Mouse (Mus musculus): ENCODE results near the gene Gzmd. TPM values are rescaled to one million over a fixed set of nuclear protein-coding genes. Genes with fewer than 3 reads are reported as not detected.
"Not testable (repeated sequence)": the region's sequence is repeated elsewhere in the genome, so short reads cannot be mapped to it uniquely, and the experiment has no call there.

Gene Gzmd
- not detected in 2 replicates for polyA plus RNA-seq (2015; fragmentation: Nextera tagmentation; extraction: Ambion mirVana)

DNA sequence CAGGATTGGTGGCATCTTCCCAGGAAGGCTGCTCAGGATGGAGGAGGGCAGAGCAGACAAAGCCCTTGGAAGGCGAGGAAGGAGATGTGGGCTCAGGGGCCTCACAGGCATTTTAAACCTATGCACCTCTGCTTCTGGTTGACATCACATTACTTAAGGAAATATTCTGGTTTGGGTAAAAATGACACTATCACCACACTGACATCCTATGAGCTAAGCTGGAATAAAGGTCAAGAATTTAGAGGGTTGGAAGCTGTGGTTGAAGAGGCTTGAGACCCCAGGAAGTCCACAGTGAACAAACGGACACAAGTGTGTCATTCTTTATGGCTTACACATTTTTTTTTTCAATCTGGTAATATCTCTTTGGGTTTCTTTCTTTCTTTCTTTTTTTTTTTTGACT lies at the start of gene Gzmd:
Gene Gzmd, minus strand, starts transcription at position 101 of the 400 bp plus-strand sequence.
- not testable (repeated sequence) for H3K4me2 ChIP-seq (ENCODE audit: low read depth, low read length); H3K4me3 ChIP-seq (replicated peaks; ENCODE audit: low read length); H3K9ac ChIP-seq (ENCODE audit: low read length); H3K36me3 ChIP-seq (ENCODE audit: control insufficient read depth, insufficient read depth, low read length); H3K27ac ChIP-seq (ENCODE audit: low read length); ATAC-seq (ENCODE audit: insufficient read depth, low FRiP score); H3K4me1 ChIP-seq (ENCODE audit: control insufficient read depth, insufficient read depth, low read length); H3K27me3 ChIP-seq (ENCODE audit: control insufficient read depth, insufficient read depth, low read length); H3K9me3 ChIP-seq (replicated peaks; ENCODE audit: control insufficient read depth, low read length)
- WGBS = 70% methylated on average over 2 of the region's 2 CpGs

DNA sequence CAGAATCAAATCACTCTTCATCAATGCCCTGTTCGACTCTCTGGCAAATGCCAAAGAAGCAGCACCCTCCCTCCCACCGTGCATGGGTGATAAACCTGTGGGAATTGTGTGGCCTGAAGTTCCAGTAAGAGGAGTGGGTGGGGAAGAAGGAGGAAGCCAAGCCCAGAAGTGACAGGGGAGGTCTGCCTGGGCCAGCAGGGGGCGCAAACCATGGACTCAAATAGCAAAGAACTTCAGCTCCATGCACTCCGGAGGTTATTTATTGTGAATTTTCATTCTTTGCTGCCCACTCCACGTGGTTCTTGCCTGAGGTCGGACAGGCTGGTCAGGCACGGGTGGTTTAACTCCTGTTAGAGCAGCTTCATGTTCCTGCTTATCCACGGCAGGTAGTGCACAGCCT lies 45.2 kb upstream of the Gzmd start:
- not testable (repeated sequence) for H3K4me3 ChIP-seq (replicated peaks; ENCODE audit: low read length); H3K4me2 ChIP-seq (ENCODE audit: low read depth, low read length); H3K9ac ChIP-seq (ENCODE audit: low read length); H3K9me3 ChIP-seq (replicated peaks; ENCODE audit: control insufficient read depth, low read length); H3K36me3 ChIP-seq (ENCODE audit: control insufficient read depth, insufficient read depth, low read length); H3K27me3 ChIP-seq (ENCODE audit: control insufficient read depth, insufficient read depth, low read length); H3K4me1 ChIP-seq (ENCODE audit: control insufficient read depth, insufficient read depth, low read length); H3K27ac ChIP-seq (ENCODE audit: low read length); ATAC-seq (ENCODE audit: insufficient read depth, low FRiP score)
- WGBS = 21% methylated on average over 8 of the region's 8 CpGs

DNA sequence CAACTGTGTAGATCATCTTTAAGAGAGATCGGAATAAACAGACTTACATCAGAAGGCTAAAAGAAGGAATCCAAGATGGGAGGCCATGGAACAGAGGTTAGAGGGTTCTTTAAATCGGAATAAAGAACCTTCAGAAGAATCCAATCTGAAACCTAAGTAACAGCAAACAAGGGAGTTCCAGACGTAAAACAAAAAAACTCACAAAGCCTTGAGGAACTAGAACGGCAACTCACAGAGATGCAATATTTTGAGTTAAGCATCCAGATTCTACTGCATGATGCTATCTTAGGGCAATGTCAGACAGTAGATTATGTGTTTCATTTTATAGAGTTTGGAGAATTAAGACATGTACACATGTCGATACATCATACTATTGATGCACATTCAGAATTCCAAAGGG lies 42.1 kb upstream of the Gzmd start, which contains the start of gene Gzmn:
Gene Gzmn, minus strand, starts transcription at position 101 of the 400 bp plus-strand sequence.
- no peaks in the 10 kb centered on the region for H3K4me1 ChIP-seq (ENCODE audit: control insufficient read depth, insufficient read depth, low read length)
- H3K4me2 ChIP-seq (ENCODE audit: low read depth, low read length) = no peak within 1 kb of the TSS
- no peaks in the 10 kb centered on the region for H3K9me3 ChIP-seq (replicated peaks; ENCODE audit: control insufficient read depth, low read length)
- 88% methylated on average over 5 of the region's 5 CpGs for WGBS
- no peak within 1 kb of the TSS for H3K4me3 ChIP-seq (replicated peaks; ENCODE audit: low read length)
- no peak within 1 kb of the TSS for H3K9ac ChIP-seq (ENCODE audit: low read length)
- H3K27ac ChIP-seq (ENCODE audit: low read length) = no peak within 1 kb of the TSS
- no peaks in the 10 kb centered on the region for H3K27me3 ChIP-seq (ENCODE audit: control insufficient read depth, insufficient read depth, low read length)
- ATAC-seq (ENCODE audit: insufficient read depth, low FRiP score) = no peak
- H3K36me3 ChIP-seq (ENCODE audit: control insufficient read depth, insufficient read depth, low read length) = no peaks in the 10 kb centered on the region

GRCm38 (mm10) chr14:56173396-56173795 lies 41.0 kb upstream of the Gzmd start:
- Histone ChIP-seq H3K27ac (ENCODE audit: low read length) (no peak overlapping the region), H3K9me3 (replicated peaks; ENCODE audit: control insufficient read depth, low read length) (no peaks in the 10 kb centered on the region), H3K4me1 (ENCODE audit: control insufficient read depth, insufficient read depth, low read length) (no peaks in the 10 kb centered on the region), H3K4me3 (replicated peaks; ENCODE audit: low read length) (no peak overlapping the region), H3K36me3 (ENCODE audit: control insufficient read depth, insufficient read depth, low read length) (no peaks in the 10 kb centered on the region), H3K4me2 (ENCODE audit: low read depth, low read length) (no peak overlapping the region), H3K9ac (ENCODE audit: low read length) (no peak overlapping the region), H3K27me3 (ENCODE audit: control insufficient read depth, insufficient read depth, low read length) (no peaks in the 10 kb centered on the region)
- no peak for ATAC-seq (ENCODE audit: insufficient read depth, low FRiP score)
- WGBS = 90% methylated on average over 6 of the region's 6 CpGs

DNA sequence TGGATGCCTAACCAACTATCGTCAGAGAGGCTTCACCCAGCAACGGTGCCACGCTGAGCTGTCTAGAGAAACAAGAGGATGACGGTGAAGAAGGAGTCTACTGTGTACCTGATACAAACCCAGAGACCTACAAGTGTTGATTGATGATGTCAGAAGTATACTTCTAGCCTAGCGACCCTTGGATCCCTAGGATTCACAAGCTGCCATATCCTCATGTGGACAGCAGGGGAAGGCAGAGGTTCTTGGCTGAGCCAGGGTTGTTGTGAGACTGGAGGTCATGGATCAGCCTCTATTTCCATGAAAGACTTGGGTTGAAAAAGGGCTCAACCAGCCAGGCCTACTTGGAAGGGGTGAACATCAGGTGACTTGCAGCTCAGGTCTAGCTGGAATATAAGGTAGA lies 40.3 kb upstream of the Gzmd start:
- Histone ChIP-seq H3K27me3 (ENCODE audit: control insufficient read depth, insufficient read depth, low read length) (no peaks in the 10 kb centered on the region), H3K4me2 (ENCODE audit: low read depth, low read length) (no peak overlapping the region), H3K4me1 (ENCODE audit: control insufficient read depth, insufficient read depth, low read length) (no peaks in the 10 kb centered on the region), H3K36me3 (ENCODE audit: control insufficient read depth, insufficient read depth, low read length) (no peaks in the 10 kb centered on the region), H3K9ac (ENCODE audit: low read length) (no peak overlapping the region), H3K27ac (ENCODE audit: low read length) (no peak overlapping the region), H3K4me3 (replicated peaks; ENCODE audit: low read length) (no peak overlapping the region), H3K9me3 (replicated peaks; ENCODE audit: control insufficient read depth, low read length) (no peaks in the 10 kb centered on the region)
- 95% methylated on average over 5 of the region's 5 CpGs for WGBS
- no peak for ATAC-seq (ENCODE audit: insufficient read depth, low FRiP score)

DNA sequence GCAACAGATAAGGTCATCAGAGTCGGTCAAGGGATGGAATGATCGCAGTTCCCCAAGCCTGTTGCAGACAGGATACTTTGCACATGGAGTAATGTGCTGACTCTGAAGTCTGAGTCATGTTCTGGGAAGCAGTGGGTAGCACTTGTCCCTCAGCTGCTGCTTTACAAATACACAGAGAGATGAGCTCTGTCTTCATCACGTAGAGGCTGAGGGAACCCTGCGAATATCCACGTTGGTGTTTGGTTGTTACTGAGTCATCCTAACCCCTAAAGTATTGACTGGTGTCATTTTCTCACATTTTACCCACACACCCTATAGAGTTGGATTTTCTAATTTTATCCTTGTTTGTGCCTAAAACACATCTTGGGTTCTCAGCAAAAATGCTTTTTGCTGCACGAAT lies 35.6 kb upstream of the Gzmd start:
- WGBS = 70% methylated on average over 6 of the region's 6 CpGs
- Histone ChIP-seq H3K36me3 (ENCODE audit: control insufficient read depth, insufficient read depth, low read length) (no peaks in the 10 kb centered on the region), H3K4me2 (ENCODE audit: low read depth, low read length) (no peak overlapping the region), H3K9me3 (replicated peaks; ENCODE audit: control insufficient read depth, low read length) (no peaks in the 10 kb centered on the region), H3K4me1 (ENCODE audit: control insufficient read depth, insufficient read depth, low read length) (no peaks in the 10 kb centered on the region), H3K27ac (ENCODE audit: low read length) (no peak overlapping the region), H3K4me3 (replicated peaks; ENCODE audit: low read length) (no peak overlapping the region), H3K27me3 (ENCODE audit: control insufficient read depth, insufficient read depth, low read length) (no peaks in the 10 kb centered on the region), H3K9ac (ENCODE audit: low read length) (no peak overlapping the region)
- no peak for ATAC-seq (ENCODE audit: insufficient read depth, low FRiP score)

DNA sequence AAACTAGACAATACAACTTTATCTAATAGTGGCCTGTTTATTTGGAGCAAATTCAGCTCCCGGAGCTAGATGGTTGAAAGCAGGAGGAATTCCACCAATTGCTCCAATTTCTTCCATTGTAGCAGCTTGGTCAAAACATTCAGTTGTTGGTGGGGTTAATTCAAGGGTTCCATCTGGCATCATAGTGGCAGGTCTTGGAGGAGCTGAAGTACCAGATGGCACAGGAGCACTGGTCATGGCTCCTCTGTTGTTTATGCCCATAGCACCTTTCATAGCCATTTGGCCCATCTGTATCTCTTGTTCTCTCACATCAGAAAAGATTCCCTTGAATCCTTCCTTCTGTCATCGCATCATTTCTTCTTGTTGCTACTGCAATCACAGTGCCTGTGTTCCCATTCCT lies 29.7 kb upstream of the Gzmd start:
- no peak for ATAC-seq (ENCODE audit: insufficient read depth, low FRiP score)
- 76% methylated on average over 2 of the region's 2 CpGs for WGBS
- H3K4me1 ChIP-seq (ENCODE audit: control insufficient read depth, insufficient read depth, low read length) = no peaks in the 10 kb centered on the region
- no peaks in the 10 kb centered on the region for H3K9me3 ChIP-seq (replicated peaks; ENCODE audit: control insufficient read depth, low read length)
- H3K9ac ChIP-seq (ENCODE audit: low read length) = no peak overlapping the region
- H3K36me3 ChIP-seq (ENCODE audit: control insufficient read depth, insufficient read depth, low read length) = no peaks in the 10 kb centered on the region
- H3K4me2 ChIP-seq (ENCODE audit: low read depth, low read length) = no peak overlapping the region
- no peak overlapping the region for H3K4me3 ChIP-seq (replicated peaks; ENCODE audit: low read length)
- no peak overlapping the region for H3K27ac ChIP-seq (ENCODE audit: low read length)
- no peaks in the 10 kb centered on the region for H3K27me3 ChIP-seq (ENCODE audit: control insufficient read depth, insufficient read depth, low read length)

- not testable (repeated sequence) for H3K27ac ChIP-seq (ENCODE audit: low read length); H3K4me2 ChIP-seq (ENCODE audit: low read depth, low read length); H3K36me3 ChIP-seq (ENCODE audit: control insufficient read depth, insufficient read depth, low read length); H3K9ac ChIP-seq (ENCODE audit: low read length); H3K4me3 ChIP-seq (replicated peaks; ENCODE audit: low read length); H3K27me3 ChIP-seq (ENCODE audit: control insufficient read depth, insufficient read depth, low read length); H3K9me3 ChIP-seq (replicated peaks; ENCODE audit: control insufficient read depth, low read length); ATAC-seq (ENCODE audit: insufficient read depth, low FRiP score); H3K4me1 ChIP-seq (ENCODE audit: control insufficient read depth, insufficient read depth, low read length)
- WGBS = 77% methylated on average over 2 of the region's 2 CpGs
These were observed 27.1 kb upstream of the Gzmd start, which contains the start of gene Gzmg for GRCm38 (mm10) chr14:56159479-56159878. Gene Gzmg, minus strand, starts transcription at chr14:56159579.

DNA sequence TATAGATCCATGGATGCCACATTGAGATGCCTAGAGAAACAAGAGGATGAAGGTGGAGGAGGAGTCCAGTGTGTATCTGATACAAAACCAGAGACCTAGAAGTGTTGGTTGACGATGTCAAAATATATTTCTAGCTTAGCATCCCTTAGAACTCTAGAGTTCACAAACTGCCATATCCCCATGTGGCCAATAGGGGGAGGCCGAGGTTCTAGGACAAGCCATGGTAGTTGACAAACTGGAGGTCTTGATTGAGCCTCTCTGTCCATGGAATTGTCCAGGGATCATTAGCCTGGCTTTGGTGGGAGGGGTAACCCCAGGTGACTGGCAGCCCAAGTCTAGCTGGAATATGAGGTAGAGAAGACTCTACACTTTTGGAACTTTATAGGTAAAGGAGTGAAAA lies 22.9 kb upstream of the Gzmd start:
- Histone ChIP-seq H3K27me3 (ENCODE audit: control insufficient read depth, insufficient read depth, low read length) (no peaks in the 10 kb centered on the region), H3K27ac (ENCODE audit: low read length) (no peak overlapping the region), H3K9me3 (replicated peaks; ENCODE audit: control insufficient read depth, low read length) (no peaks in the 10 kb centered on the region), H3K4me2 (ENCODE audit: low read depth, low read length) (no peak overlapping the region), H3K36me3 (ENCODE audit: control insufficient read depth, insufficient read depth, low read length) (no peaks in the 10 kb centered on the region), H3K9ac (ENCODE audit: low read length) (no peak overlapping the region), H3K4me3 (replicated peaks; ENCODE audit: low read length) (no peak overlapping the region), H3K4me1 (ENCODE audit: control insufficient read depth, insufficient read depth, low read length) (no peaks in the 10 kb centered on the region)
- WGBS = 68% methylated on average over 2 of the region's 2 CpGs
- ATAC-seq (ENCODE audit: insufficient read depth, low FRiP score) = no peak

- H3K27ac ChIP-seq (ENCODE audit: low read length); H3K36me3 ChIP-seq (ENCODE audit: control insufficient read depth, insufficient read depth, low read length); H3K9me3 ChIP-seq (replicated peaks; ENCODE audit: control insufficient read depth, low read length); H3K4me2 ChIP-seq (ENCODE audit: low read depth, low read length); H3K9ac ChIP-seq (ENCODE audit: low read length); H3K4me1 ChIP-seq (ENCODE audit: control insufficient read depth, insufficient read depth, low read length); H3K4me3 ChIP-seq (replicated peaks; ENCODE audit: low read length); H3K27me3 ChIP-seq (ENCODE audit: control insufficient read depth, insufficient read depth, low read length); ATAC-seq (ENCODE audit: insufficient read depth, low FRiP score): not testable (repeated sequence)
- 56% methylated on average over 1 of the region's 1 CpGs for WGBS
These were observed 1.3 kb upstream of the Gzmd start for GRCm38 (mm10) chr14:56133675-56134074.

Measured in stomach, embryonic 16.5 days (tissue).